Mouse (Mus musculus): ENCODE results near the gene Dcaf5. TPM values are rescaled to one million over a fixed set of nuclear protein-coding genes. Genes with fewer than 3 reads are reported as not detected.

The Dcaf5 gene
- total and polyA plus RNA-seq, 3 experiments = 8.2 to 13.2 (median 13.0) TPM

- no peak overlapping the region for H3K4me3 ChIP-seq (replicated peaks in 1 of 3; ENCODE audit: low read depth in 2 of 3, low read length in 2 of 3, poor library complexity in 1 of 3)
- no peak overlapping the region for H3K4me2 ChIP-seq (ENCODE audit: insufficient read depth, low read depth, poor library complexity, severe bottlenecking)
- no peak overlapping the region for H3K9ac ChIP-seq (ENCODE audit: insufficient read depth, low read depth)
- no peak for TF ChIP-seq ZKSCAN1 (IDR thresholded peaks at IDR 0.05; ENCODE audit: borderline replicate concordance, low read depth, low read length)
- TF ChIP-seq ZC3H11A (IDR thresholded peaks at IDR 0.05; ENCODE audit: low read depth, low read length) = no peak
- TF ChIP-seq JUND (conservative IDR thresholded peaks at IDR 0.05; ENCODE audit: low read depth, low read length) = no peak
- TF ChIP-seq POLR2AphosphoS2 (IDR thresholded peaks at IDR 0.05; ENCODE audit: low read depth, low read length) = no peak
- no peak for TF ChIP-seq GABPA (IDR thresholded peaks at IDR 0.05; ENCODE audit: insufficient replicate concordance, low read depth, low read length)
- no peak for TF ChIP-seq SMC3 (IDR thresholded peaks at IDR 0.05; ENCODE audit: low read depth, low read length)
- no peak for TF ChIP-seq KAT2A (IDR thresholded peaks at IDR 0.05; ENCODE audit: insufficient replicate concordance, low read length)
- H3K36me3 ChIP-seq (replicated peaks in 1 of 2; ENCODE audit: control insufficient read depth in 1 of 2, insufficient read depth in 1 of 2, low read length in 1 of 2) = no peaks in the 10 kb centered on the region
- dilution Hi-C loops (cut with MboI; ENCODE audit: extremely low pct_ligation_motif_present, extremely low pct_unique_long_range_greater_than_20kb, low sequenced_read_pairs) (no loop called here), in situ Hi-C loops (cut with MboI; ENCODE audit: low pct_ligation_motif_present, low pct_unique_long_range_greater_than_20kb, low sequenced_read_pairs) (no loop called here)
- H3K9me3 ChIP-seq (replicated peaks; ENCODE audit: low read length) = peaks cover 2% of the 10 kb centered on the region
- no peak overlapping the region for H3K27ac ChIP-seq (ENCODE audit: insufficient read depth, low read depth)
- no peaks in the 10 kb centered on the region for H3K79me2 ChIP-seq (replicated peaks; ENCODE audit: control insufficient read depth, extremely low read depth, insufficient read depth, poor library complexity, severe bottlenecking)
- peaks cover 0 to 5% of the 10 kb centered on the region in 2 experiments; a peak in 2 of 4 replicates for H3K4me1 ChIP-seq (ENCODE audit: control insufficient read depth in 1 of 2, insufficient read depth in 2 of 2)
- no peak for DNase-seq (ENCODE audit: extremely low read depth)
- H3K27me3 ChIP-seq (replicated peaks) = no peaks in the 10 kb centered on the region
Observed at GRCm38 (mm10) chr12:80319062-80319461, 117.3 kb downstream of the Dcaf5 start.

GRCm38 (mm10) chr12:80315321-80315720, 121.1 kb downstream of the Dcaf5 start:
- no peak overlapping the region for H3K9ac ChIP-seq (ENCODE audit: insufficient read depth, low read depth)
- H3K4me3 ChIP-seq (replicated peaks in 1 of 3; ENCODE audit: low read depth in 2 of 3, low read length in 2 of 3, poor library complexity in 1 of 3) = no peak overlapping the region
- no peak overlapping the region for H3K4me2 ChIP-seq (ENCODE audit: insufficient read depth, low read depth, poor library complexity, severe bottlenecking)
- H3K36me3 ChIP-seq (replicated peaks in 1 of 2; ENCODE audit: control insufficient read depth in 1 of 2, insufficient read depth in 1 of 2, low read length in 1 of 2) = no peaks in the 10 kb centered on the region
- dilution Hi-C loops (cut with MboI; ENCODE audit: extremely low pct_ligation_motif_present, extremely low pct_unique_long_range_greater_than_20kb, low sequenced_read_pairs) (no loop called here), in situ Hi-C loops (cut with MboI; ENCODE audit: low pct_ligation_motif_present, low pct_unique_long_range_greater_than_20kb, low sequenced_read_pairs) (no loop called here)
- no peaks in the 10 kb centered on the region for H3K27me3 ChIP-seq (replicated peaks)
- H3K9me3 ChIP-seq (replicated peaks; ENCODE audit: low read length) = no peaks in the 10 kb centered on the region
- peaks cover 0 to 5% of the 10 kb centered on the region in 2 experiments; a peak in 2 of 4 replicates for H3K4me1 ChIP-seq (ENCODE audit: control insufficient read depth in 1 of 2, insufficient read depth in 2 of 2)
- H3K27ac ChIP-seq (ENCODE audit: insufficient read depth, low read depth) = no peak overlapping the region
- no peak for TF ChIP-seq EP300 (IDR thresholded peaks at IDR 0.05; ENCODE audit: low read length)
- TF ChIP-seq NRF1 (IDR thresholded peaks at IDR 0.05; ENCODE audit: low read depth, low read length) = no peak
- TF ChIP-seq TCF12 (IDR thresholded peaks at IDR 0.05; ENCODE audit: low read depth, low read length) = no peak
- no peak for TF ChIP-seq KAT2A (IDR thresholded peaks at IDR 0.05; ENCODE audit: insufficient replicate concordance, low read length)
- TF ChIP-seq CHD2 (IDR thresholded peaks at IDR 0.05; ENCODE audit: low read length) = no peak
- no peak for TF ChIP-seq MEF2A (IDR thresholded peaks at IDR 0.05; ENCODE audit: borderline replicate concordance, low read depth, low read length)
- TF ChIP-seq IRF4 (IDR thresholded peaks at IDR 0.05; ENCODE audit: low read depth, low read length) = no peak
- TF ChIP-seq POLR2AphosphoS2 (IDR thresholded peaks at IDR 0.05; ENCODE audit: low read depth, low read length) = no peak
- TF ChIP-seq MXI1 (IDR thresholded peaks at IDR 0.05; ENCODE audit: low read depth, low read length) = no peak
- no peak for TF ChIP-seq SIN3A (IDR thresholded peaks at IDR 0.05; ENCODE audit: low read length)
- no peak for TF ChIP-seq MYC (IDR thresholded peaks at IDR 0.05; ENCODE audit: low read depth, low read length)
- TF ChIP-seq TBP (conservative IDR thresholded peaks at IDR 0.05; ENCODE audit: low read depth, low read length) = no peak
- no peak for TF ChIP-seq MAX (IDR thresholded peaks at IDR 0.05; ENCODE audit: low read length)
- TF ChIP-seq HCFC1 (IDR thresholded peaks at IDR 0.05; ENCODE audit: low read depth, low read length) = no peak
- TF ChIP-seq MAFK (IDR thresholded peaks at IDR 0.05; ENCODE audit: insufficient replicate concordance, low read length) = no peak
- TF ChIP-seq E2F4 (IDR thresholded peaks at IDR 0.05; ENCODE audit: insufficient replicate concordance, low read depth, low read length) = no peak
- TF ChIP-seq RAD21 (IDR thresholded peaks at IDR 0.05; ENCODE audit: low read depth, low read length) = no peak
- TF ChIP-seq BHLHE40 (IDR thresholded peaks at IDR 0.05; ENCODE audit: low read depth, low read length) = no peak
- no peak for DNase-seq (ENCODE audit: extremely low read depth)
- no peaks in the 10 kb centered on the region for H3K79me2 ChIP-seq (replicated peaks; ENCODE audit: control insufficient read depth, extremely low read depth, insufficient read depth, poor library complexity, severe bottlenecking)

Measured in CH12.LX (cell line).